Mouse (Mus musculus): ENCODE results near the gene Sult4a1. TPM values are rescaled to one million over a fixed set of nuclear protein-coding genes. Genes with fewer than 3 reads are reported as not detected.

Sult4a1 gene
- polyA plus RNA-seq, 1 experiment, result 363 TPM

- WGBS, result 48% methylated on average over 7 of the region's 7 CpGs
Observed at GRCm38 (mm10) chr15:84131971-84132370, 26.4 kb upstream of the Sult4a1 start.

GRCm38 (mm10) chr15:84131096-84131786, 25.7 kb upstream of the Sult4a1 start:
- H3K27me3 ChIP-seq (ENCODE audit: control insufficient read depth, insufficient read depth, low read length), result no peaks in the 10 kb centered on the region
- peak; percentile 76 to 82 for DNase-seq
- TF ChIP-seq POLR2A (IDR thresholded peaks at IDR 0.05; ENCODE audit: borderline replicate concordance, insufficient read depth, low read length) (peak; percentile 56; the same call in 1 of the 2 replicates), CTCF (IDR thresholded peaks at IDR 0.05; ENCODE audit: borderline replicate concordance, insufficient read depth, low read depth, low read length) (0 out of 2 replicates have a peak, but pooled peaks have one; percentile 12)
- H3K4me3 ChIP-seq (replicated peaks; ENCODE audit: insufficient read depth, low read depth, low read length), result peak overlapping the region; percentile 35
- peaks cover 10% of the 10 kb centered on the region for H3K4me1 ChIP-seq (ENCODE audit: control insufficient read depth, insufficient read depth, low read length)
- peak overlapping the region; percentile 61 for H3K27ac ChIP-seq (ENCODE audit: insufficient read depth, low read length)
- WGBS, result 9% methylated on average over 16 of the region's 16 CpGs

More at GRCm38 (mm10) chr15:84131971-84132370, 26.4 kb upstream of the Sult4a1 start:
- DNase-seq, result peak; percentile 37 to 41
- peaks cover 10% of the 10 kb centered on the region for H3K4me1 ChIP-seq (ENCODE audit: control insufficient read depth, insufficient read depth, low read length)
- TF ChIP-seq POLR2A (IDR thresholded peaks at IDR 0.05; ENCODE audit: borderline replicate concordance, insufficient read depth, low read length), result no peak
- no peak for TF ChIP-seq CTCF (IDR thresholded peaks at IDR 0.05; ENCODE audit: borderline replicate concordance, insufficient read depth, low read depth, low read length)
- peak overlapping the region; percentile 61; the same call in 1 of the 2 replicates for H3K27ac ChIP-seq (ENCODE audit: insufficient read depth, low read length)
- H3K27me3 ChIP-seq (ENCODE audit: control insufficient read depth, insufficient read depth, low read length), result no peaks in the 10 kb centered on the region
- H3K4me3 ChIP-seq (replicated peaks; ENCODE audit: insufficient read depth, low read depth, low read length), result peak overlapping the region; percentile 35

DNA sequence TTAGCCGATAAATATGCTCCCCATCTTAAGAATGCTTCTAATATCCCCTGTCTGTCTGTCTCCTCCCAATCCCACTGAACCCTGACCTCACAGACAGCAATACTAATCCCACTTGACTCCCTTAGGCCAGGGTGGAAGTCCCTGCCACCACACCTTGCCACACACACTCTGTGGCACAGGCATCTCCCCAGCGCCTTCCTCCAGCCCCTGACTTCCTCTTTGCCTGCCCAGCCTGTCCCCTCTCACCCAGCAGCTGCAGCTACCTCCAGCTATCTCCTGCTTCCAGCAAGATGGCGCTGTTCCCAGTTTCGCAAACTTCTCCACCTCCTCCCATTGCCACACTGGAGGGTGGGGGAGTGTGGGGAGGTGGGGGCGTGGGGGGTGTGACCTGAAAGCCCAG, 21.3 kb upstream of the Sult4a1 start:
- Histone ChIP-seq H3K4me3 (replicated peaks; ENCODE audit: insufficient read depth, low read depth, low read length) (no peak overlapping the region), H3K4me1 (ENCODE audit: control insufficient read depth, insufficient read depth, low read length) (peaks cover 10% of the 10 kb centered on the region), H3K27me3 (ENCODE audit: control insufficient read depth, insufficient read depth, low read length) (no peaks in the 10 kb centered on the region), H3K27ac (ENCODE audit: insufficient read depth, low read length) (no peak overlapping the region)
- WGBS, result 45% methylated on average over 5 of the region's 5 CpGs
- no peak for DNase-seq
- no peak for TF ChIP-seq CTCF (IDR thresholded peaks at IDR 0.05; ENCODE audit: borderline replicate concordance, insufficient read depth, low read depth, low read length)
- no peak for TF ChIP-seq POLR2A (IDR thresholded peaks at IDR 0.05; ENCODE audit: borderline replicate concordance, insufficient read depth, low read length)

DNA sequence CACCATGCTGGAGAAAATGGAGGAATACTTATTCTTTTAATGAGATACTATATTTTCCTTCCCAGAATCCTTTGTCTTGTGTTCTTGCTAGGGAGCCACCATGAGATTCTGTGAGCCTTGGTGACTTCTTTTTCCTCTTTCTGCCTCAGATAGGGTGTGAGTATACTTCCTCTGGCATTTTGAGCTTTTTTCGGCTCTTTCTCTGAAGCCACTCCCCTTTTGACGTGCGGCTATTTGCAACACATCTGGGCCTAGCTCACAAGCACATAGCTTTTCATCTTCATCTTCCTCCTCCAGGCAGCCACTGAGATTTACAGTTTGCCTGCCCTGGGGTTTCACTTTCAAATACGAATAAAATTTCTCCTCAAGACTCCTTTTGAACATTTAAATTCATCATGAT, 20.9 kb upstream of the Sult4a1 start:
- Histone ChIP-seq H3K4me1 (ENCODE audit: control insufficient read depth, insufficient read depth, low read length) (peaks cover 10% of the 10 kb centered on the region), H3K27me3 (ENCODE audit: control insufficient read depth, insufficient read depth, low read length) (no peaks in the 10 kb centered on the region), H3K4me3 (replicated peaks; ENCODE audit: insufficient read depth, low read depth, low read length) (no peak overlapping the region), H3K27ac (ENCODE audit: insufficient read depth, low read length) (no peak overlapping the region)
- DNase-seq, result no peak
- TF ChIP-seq CTCF (IDR thresholded peaks at IDR 0.05; ENCODE audit: borderline replicate concordance, insufficient read depth, low read depth, low read length) (no peak), POLR2A (IDR thresholded peaks at IDR 0.05; ENCODE audit: borderline replicate concordance, insufficient read depth, low read length) (no peak)
- 83% methylated on average over 4 of the region's 4 CpGs for WGBS

- no peaks in the 10 kb centered on the region for H3K4me1 ChIP-seq (ENCODE audit: control insufficient read depth, insufficient read depth, low read length)
- TF ChIP-seq POLR2A (IDR thresholded peaks at IDR 0.05; ENCODE audit: borderline replicate concordance, insufficient read depth, low read length), result no peak
- TF ChIP-seq CTCF (IDR thresholded peaks at IDR 0.05; ENCODE audit: borderline replicate concordance, insufficient read depth, low read depth, low read length), result no peak
- no peak overlapping the region for H3K27ac ChIP-seq (ENCODE audit: insufficient read depth, low read length)
- H3K4me3 ChIP-seq (replicated peaks; ENCODE audit: insufficient read depth, low read depth, low read length), result no peak overlapping the region
- H3K27me3 ChIP-seq (ENCODE audit: control insufficient read depth, insufficient read depth, low read length), result no peaks in the 10 kb centered on the region
- DNase-seq, result no peak
- 83% methylated on average over 7 of the region's 7 CpGs for WGBS
Observed at GRCm38 (mm10) chr15:84124086-84124485, 18.5 kb upstream of the Sult4a1 start.

GRCm38 (mm10) chr15:84123075-84123474, 17.5 kb upstream of the Sult4a1 start, which contains the start of gene Pnpla5:
Pnpla5 (minus strand) TSS chr15:84123175.
- TF ChIP-seq CTCF (IDR thresholded peaks at IDR 0.05; ENCODE audit: borderline replicate concordance, insufficient read depth, low read depth, low read length) (no peak), POLR2A (IDR thresholded peaks at IDR 0.05; ENCODE audit: borderline replicate concordance, insufficient read depth, low read length) (no peak)
- WGBS, result 78% methylated on average over 8 of the region's 8 CpGs
- DNase-seq, result no peak
- Histone ChIP-seq H3K27ac (ENCODE audit: insufficient read depth, low read length) (no peak within 1 kb of the TSS), H3K4me3 (replicated peaks; ENCODE audit: insufficient read depth, low read depth, low read length) (no peak within 1 kb of the TSS), H3K27me3 (ENCODE audit: control insufficient read depth, insufficient read depth, low read length) (no peaks in the 10 kb centered on the region), H3K4me1 (ENCODE audit: control insufficient read depth, insufficient read depth, low read length) (no peaks in the 10 kb centered on the region)

- TF ChIP-seq POLR2A (IDR thresholded peaks at IDR 0.05; ENCODE audit: borderline replicate concordance, insufficient read depth, low read length) (no peak), CTCF (IDR thresholded peaks at IDR 0.05; ENCODE audit: borderline replicate concordance, insufficient read depth, low read depth, low read length) (no peak)
- H3K27ac ChIP-seq (ENCODE audit: insufficient read depth, low read length), result no peak overlapping the region
- H3K27me3 ChIP-seq (ENCODE audit: control insufficient read depth, insufficient read depth, low read length), result no peaks in the 10 kb centered on the region
- no peaks in the 10 kb centered on the region for H3K4me1 ChIP-seq (ENCODE audit: control insufficient read depth, insufficient read depth, low read length)
- 45% methylated on average over 7 of the region's 7 CpGs for WGBS
- DNase-seq, result no peak
- H3K4me3 ChIP-seq (replicated peaks; ENCODE audit: insufficient read depth, low read depth, low read length), result no peak overlapping the region
Observed at GRCm38 (mm10) chr15:84121036-84121435, 15.5 kb upstream of the Sult4a1 start.

DNA sequence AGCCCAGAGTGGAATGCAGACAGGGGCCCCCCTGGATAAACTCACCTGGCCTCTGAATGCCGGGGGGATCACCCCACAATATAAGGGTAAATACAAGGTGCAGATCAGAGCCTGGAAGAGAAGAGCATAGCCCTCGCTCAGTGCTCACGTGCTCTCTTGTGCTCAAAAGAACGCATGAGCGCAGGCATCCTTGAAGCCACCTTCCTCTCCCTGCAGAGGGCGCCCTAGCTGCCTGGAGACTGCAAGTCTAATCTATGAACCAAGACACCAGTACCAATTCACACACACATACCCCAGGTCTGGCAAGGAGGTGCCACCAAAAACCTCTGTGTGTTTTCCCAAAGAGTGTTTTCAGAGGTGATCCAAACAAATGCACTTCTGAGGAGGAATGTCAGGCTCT, 15.1 kb upstream of the Sult4a1 start:
- peak; percentile 31 to 43 for DNase-seq
- 33% methylated on average over 6 of the region's 6 CpGs for WGBS
- H3K4me3 ChIP-seq (replicated peaks; ENCODE audit: insufficient read depth, low read depth, low read length), result no peak overlapping the region
- TF ChIP-seq POLR2A (IDR thresholded peaks at IDR 0.05; ENCODE audit: borderline replicate concordance, insufficient read depth, low read length) (no peak), CTCF (IDR thresholded peaks at IDR 0.05; ENCODE audit: borderline replicate concordance, insufficient read depth, low read depth, low read length) (peak; percentile 72)
- H3K27me3 ChIP-seq (ENCODE audit: control insufficient read depth, insufficient read depth, low read length), result no peaks in the 10 kb centered on the region
- no peaks in the 10 kb centered on the region for H3K4me1 ChIP-seq (ENCODE audit: control insufficient read depth, insufficient read depth, low read length)
- H3K27ac ChIP-seq (ENCODE audit: insufficient read depth, low read length), result no peak overlapping the region

Data from cerebellum, adult 2 months (tissue).